Mouse (Mus musculus) ES-Bruce4 (cell line): ENCODE measurements at regions not wholly inside any gene's neighbourhood (a gene's known extent, or its start where the extent isn't known, plus 50 kb on each side); places are given as distances from the start of the nearest gene placed in this dataset.
A peak's percentile ranks its signal among the peaks of the same experiment; 100 is the strongest.

Source experiments
- H3K27ac ChIP-seq: 2 replicates; pipeline ENCODE4 v1.5.1; 2012; ENCODE audit warnings: low read length, inconsistent platforms; ENCODE audit not compliant: insufficient read depth
- H3K27me3 ChIP-seq: 2 replicates; pipeline ENCODE4 v1.6.1; 2012; ENCODE audit warnings: mild to moderate bottlenecking, low read length, inconsistent platforms; ENCODE audit not compliant: control insufficient read depth, poor library complexity, insufficient read depth, severe bottlenecking
- H3K36me3 ChIP-seq: 2 replicates; pipeline ENCODE4 v1.6.1; 2012; ENCODE audit warnings: inconsistent platforms, mild to moderate bottlenecking, low read length, moderate library complexity; ENCODE audit not compliant: control insufficient read depth, poor library complexity, insufficient read depth, severe bottlenecking
- H3K4me1 ChIP-seq: one replicate; pipeline ENCODE4 v1.8.1; 2011; ENCODE audit warnings: low read length; ENCODE audit not compliant: control insufficient read depth, insufficient read depth
- H3K4me3 ChIP-seq: 2 replicates; pipeline ENCODE4 v1.5.1; 2011; ENCODE audit warnings: low read depth, mild to moderate bottlenecking, low read length
- H3K9ac ChIP-seq: 2 replicates; pipeline ENCODE4 v1.6.1; 2012; ENCODE audit warnings: low read depth, mild to moderate bottlenecking, inconsistent platforms; ENCODE audit not compliant: poor library complexity, severe bottlenecking
- H3K9me3 ChIP-seq: replicated peaks from 2 replicates; pipeline ENCODE4 v1.6.1; 2012; ENCODE audit warnings: mild to moderate bottlenecking, low read length, inconsistent platforms; ENCODE audit not compliant: control insufficient read depth, poor library complexity, insufficient read depth, severe bottlenecking
- CTCF ChIP-seq: IDR thresholded peaks from one replicate; pipeline ENCODE4 v1.8.1; 2011; ENCODE audit warnings: low read depth, low read length
- EP300 ChIP-seq: IDR thresholded peaks from 2 replicates; pipeline ENCODE4 v1.6.1; 2011; ENCODE audit warnings: low read depth, low read length; ENCODE audit not compliant: insufficient read depth
- POLR2A ChIP-seq: IDR thresholded peaks from one replicate; pipeline ENCODE4 v1.8.1; 2011; ENCODE audit warnings: low read length; ENCODE audit not compliant: insufficient read depth

- H3K4me3 ChIP-seq = no peak overlapping the region
- no peak overlapping the region for H3K27ac ChIP-seq
- TF ChIP-seq EP300 (no peak), CTCF (no peak), POLR2A (no peak)
- no peaks in the 10 kb centered on the region for H3K9me3 ChIP-seq
- peaks cover 4% of the 10 kb centered on the region for H3K4me1 ChIP-seq
- H3K36me3 ChIP-seq = no peaks in the 10 kb centered on the region
- no peaks in the 10 kb centered on the region for H3K27me3 ChIP-seq
- no peak overlapping the region for H3K9ac ChIP-seq
Measured at GRCm38 (mm10) chr6:100176914-100177560, 110.2 kb downstream of the Rybp start.

- H3K27ac ChIP-seq = no peak overlapping the region
Measured at GRCm38 (mm10) chr6:100170711-100171348, 116.5 kb downstream of the Rybp start.

DNA sequence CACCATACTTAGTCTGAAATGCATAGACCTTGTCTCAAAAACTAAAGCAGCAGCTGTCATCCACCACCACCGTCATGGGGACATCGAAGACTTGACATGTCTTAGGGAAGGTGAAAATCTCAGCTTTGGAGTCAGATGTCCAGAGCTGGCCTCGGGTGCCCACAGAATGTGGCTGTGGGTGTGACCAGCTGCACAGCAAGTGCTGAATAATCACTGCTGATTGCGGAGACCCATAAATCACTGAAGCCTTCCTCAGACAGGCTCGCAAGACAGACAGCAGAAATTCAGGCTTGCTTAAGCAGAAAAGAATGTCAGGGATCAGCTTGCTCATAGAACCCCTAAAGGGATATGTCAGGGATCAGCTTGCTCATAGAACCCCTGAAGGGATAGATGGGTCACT lies 120.0 kb downstream of the Rybp start:
- H3K27me3 ChIP-seq = no peaks in the 10 kb centered on the region
- no peaks in the 10 kb centered on the region for H3K36me3 ChIP-seq
- no peak overlapping the region for H3K9ac ChIP-seq

More at GRCm38 (mm10) chr6:100170711-100171348, 116.5 kb downstream of the Rybp start:
- Histone ChIP-seq H3K4me1 (no peaks in the 10 kb centered on the region), H3K27me3 (no peaks in the 10 kb centered on the region), H3K36me3 (no peaks in the 10 kb centered on the region), H3K9ac (peak overlapping the region; percentile 8; the same call in 1 of the 2 replicates), H3K9me3 (no peaks in the 10 kb centered on the region), H3K4me3 (peak overlapping the region; percentile 27)
- TF ChIP-seq POLR2A = no peak
- TF ChIP-seq EP300 = no peak
- no peak for TF ChIP-seq CTCF

DNA sequence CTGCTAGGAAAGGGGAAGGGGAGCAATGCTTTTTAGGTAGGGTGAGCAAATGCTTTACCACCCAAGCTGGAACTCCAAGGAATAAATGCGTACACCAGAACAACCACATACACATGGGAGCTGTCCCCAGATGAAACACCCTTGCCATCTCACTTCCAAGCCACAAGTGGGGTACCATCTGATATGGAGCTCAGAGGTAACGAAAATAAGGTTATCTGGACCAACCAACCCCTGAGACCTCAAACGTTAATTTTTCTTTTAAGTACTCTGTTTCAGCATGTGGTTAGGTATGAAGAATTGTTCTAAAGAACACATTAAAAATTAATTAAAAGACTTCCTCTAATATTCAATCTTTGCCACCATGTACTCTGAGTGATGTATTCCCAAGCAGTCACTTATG lies 121.5 kb downstream of the Rybp start:
- Histone ChIP-seq H3K27me3 (no peaks in the 10 kb centered on the region), H3K9me3 (no peaks in the 10 kb centered on the region), H3K36me3 (no peaks in the 10 kb centered on the region), H3K4me3 (no peak overlapping the region), H3K27ac (no peak overlapping the region), H3K9ac (no peak overlapping the region), H3K4me1 (peaks cover 3% of the 10 kb centered on the region)
- TF ChIP-seq EP300 (no peak), CTCF (no peak)

More for the DNA sequence above, 120.0 kb downstream of the Rybp start:
- H3K27ac ChIP-seq = no peak overlapping the region
- H3K9me3 ChIP-seq = no peaks in the 10 kb centered on the region
- TF ChIP-seq CTCF = no peak
- no peaks in the 10 kb centered on the region for H3K4me1 ChIP-seq
- no peak overlapping the region for H3K4me3 ChIP-seq

DNA sequence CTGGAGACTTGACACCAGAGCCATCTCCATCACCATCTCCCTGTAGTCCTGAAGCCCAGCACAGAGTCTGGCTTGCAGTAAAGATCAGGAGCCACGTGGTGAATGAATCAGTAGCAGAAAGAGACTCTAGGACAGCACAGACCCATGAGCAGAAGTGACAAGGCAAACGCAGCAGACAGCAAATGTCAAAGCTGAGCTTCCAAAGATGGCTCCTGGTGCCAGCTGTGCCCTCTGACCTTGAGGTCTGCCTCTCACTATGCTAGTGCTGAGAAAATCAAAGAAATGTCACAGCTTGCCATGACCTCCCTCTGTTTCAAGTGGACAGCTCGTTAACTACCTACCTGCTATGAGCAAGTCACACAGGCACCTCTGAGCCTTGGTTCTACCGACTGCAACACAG lies 123.1 kb downstream of the Rybp start:
- no peaks in the 10 kb centered on the region for H3K27me3 ChIP-seq

DNA sequence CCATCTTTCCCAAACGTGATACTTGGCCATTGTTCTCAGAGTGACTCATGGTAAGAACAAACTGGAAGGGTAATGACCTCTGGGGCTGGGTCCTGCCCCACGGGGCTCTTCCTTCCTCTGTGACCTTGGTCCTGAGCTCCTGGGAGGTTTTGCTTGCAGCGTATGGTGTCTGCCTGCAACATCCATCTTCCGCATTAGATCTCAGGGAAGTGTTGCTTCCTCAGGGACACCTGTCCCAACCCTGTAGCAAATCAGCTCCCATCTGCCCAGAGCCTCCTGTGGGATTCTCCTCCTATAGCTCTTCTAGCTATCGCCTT lies 123.5 kb downstream of the Rybp start:
- no peak for TF ChIP-seq CTCF
- TF ChIP-seq EP300 = no peak
- no peak for TF ChIP-seq POLR2A
- no peaks in the 10 kb centered on the region for H3K9me3 ChIP-seq
- H3K4me1 ChIP-seq = peaks cover 5% of the 10 kb centered on the region
- no peak overlapping the region for H3K27ac ChIP-seq
- no peak overlapping the region for H3K4me3 ChIP-seq
- H3K27me3 ChIP-seq = no peaks in the 10 kb centered on the region
- H3K9ac ChIP-seq = no peak overlapping the region
- no peaks in the 10 kb centered on the region for H3K36me3 ChIP-seq

More for the DNA sequence above, 123.1 kb downstream of the Rybp start:
- Histone ChIP-seq H3K9ac (no peak overlapping the region), H3K9me3 (no peaks in the 10 kb centered on the region), H3K4me1 (peaks cover 5% of the 10 kb centered on the region), H3K4me3 (no peak overlapping the region), H3K27ac (no peak overlapping the region), H3K36me3 (no peaks in the 10 kb centered on the region)
- TF ChIP-seq EP300 (no peak), CTCF (no peak), POLR2A (no peak)
